Mouse (Mus musculus) brain, adult 10 weeks (tissue): ENCODE data around the gene Snrnp25. TPM values are rescaled to one million over a fixed set of nuclear protein-coding genes. Genes with fewer than 3 reads are reported as not detected.

Source experiments
- polyA plus RNA-seq: library from polyadenylated mRNA; stranded (reverse); fragments of 350-450 nt; fragmentation: Illumina TruSeq; extraction: RNeasy Lipid Tissue Mini Kit (QIAGEN cat#74804); gene quantifications from one replicate; pipeline ENCODE4 v1.2.3, GENCODE M21; 2015; ENCODE audit warnings: low read depth, low replicate concordance

Snrnp25 gene
- 47.0 TPM for polyA plus RNA-seq

DNA sequence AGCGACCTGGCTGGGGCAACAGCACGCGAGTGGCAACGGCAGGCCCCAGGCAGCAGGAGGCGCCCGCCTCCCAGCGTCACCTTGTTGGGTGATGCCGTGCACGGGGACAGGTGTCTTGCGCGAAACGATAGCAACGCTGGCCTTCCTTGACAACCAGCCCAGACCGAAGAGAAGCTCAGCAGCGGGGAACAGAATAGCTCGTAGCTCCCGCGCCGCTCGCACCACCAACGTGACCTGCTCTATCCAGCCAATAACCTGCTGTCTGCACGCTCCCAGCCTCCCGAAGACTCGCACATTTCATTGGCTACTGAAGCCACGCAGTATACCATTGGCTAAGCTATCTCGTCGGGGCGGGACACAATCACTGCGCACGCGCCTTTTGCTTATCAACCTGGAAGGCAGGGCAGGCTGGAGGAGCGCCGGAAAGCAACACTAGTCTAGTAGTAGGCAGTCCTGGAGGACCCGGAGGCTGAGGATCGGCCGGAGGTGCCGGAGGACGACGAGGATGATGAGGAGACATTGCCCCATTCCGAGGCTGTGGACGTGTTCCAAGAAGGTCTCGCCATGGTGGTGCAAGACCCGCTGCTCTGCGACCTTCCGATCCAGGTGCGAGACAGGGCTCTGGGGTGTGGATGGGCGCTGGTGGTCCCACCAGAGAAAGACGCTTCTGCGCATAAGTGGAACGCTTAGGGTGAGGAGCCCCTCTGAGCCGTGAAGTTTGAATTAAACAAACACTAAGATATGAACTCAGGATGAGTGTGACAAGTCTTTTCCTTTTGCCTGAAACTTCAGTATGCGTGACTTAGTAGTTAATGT, at the start of gene Snrnp25:
Gene Snrnp25, plus strand, starts transcription at position 358 of the 816 bp plus-strand sequence.

DNA sequence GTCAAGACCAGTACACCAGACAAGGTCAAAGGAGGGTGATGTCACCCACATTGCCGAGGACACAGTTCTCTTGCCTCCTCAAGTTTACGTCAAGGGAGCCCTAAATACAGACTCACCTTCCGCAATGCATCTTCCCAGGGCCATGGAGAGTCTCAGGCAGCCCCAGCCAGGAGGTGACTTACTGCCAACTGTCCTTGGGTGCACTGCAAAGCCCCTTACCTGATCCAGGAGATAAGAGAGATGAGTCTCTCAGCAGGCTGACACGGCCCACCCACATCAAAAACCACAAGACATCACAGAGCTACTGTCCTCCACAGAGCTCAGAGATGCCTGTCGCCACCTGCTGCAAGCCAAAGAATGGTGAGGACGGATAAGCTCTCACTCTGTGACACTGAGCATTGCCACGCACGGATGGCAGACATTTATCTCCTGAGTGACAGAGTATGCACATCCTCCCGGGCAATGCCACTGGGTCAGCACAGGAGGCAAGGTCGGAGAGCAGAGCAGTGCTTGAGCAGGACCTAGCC, 5.1 kb upstream of the Snrnp25 start, which contains the start of gene Il9r:
Gene Il9r, minus strand, starts transcription at position 205 of the 527 bp plus-strand sequence.

DNA sequence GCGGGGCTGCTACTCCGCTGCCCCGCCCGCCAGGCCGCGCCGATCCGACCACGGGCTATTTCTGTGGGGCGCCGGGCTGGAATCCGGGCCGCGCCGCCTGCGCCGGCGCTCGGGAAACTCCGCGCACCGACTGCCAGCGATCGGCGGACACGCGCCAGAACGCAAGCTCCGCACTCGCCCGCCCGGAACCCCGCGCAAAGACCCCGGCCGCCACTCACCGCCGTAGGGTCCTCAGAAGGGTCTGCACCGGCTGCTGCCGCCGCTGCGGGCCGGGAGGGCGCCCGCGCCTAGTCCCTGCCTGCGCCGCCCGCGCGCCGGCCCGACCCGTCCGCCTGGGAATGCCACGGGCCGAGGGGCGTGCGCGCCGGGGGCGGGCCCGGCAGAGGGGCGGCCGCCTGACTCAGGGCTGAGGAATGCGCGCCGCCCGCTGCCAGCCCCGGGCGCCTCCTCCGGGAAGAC, 16.8 kb downstream of the Snrnp25 start, which contains the start of gene Rhbdf1:
Gene Rhbdf1, minus strand, starts transcription at position 350 of the 459 bp plus-strand sequence.

GRCm38 (mm10) chr11:32226124-32226871, 21.1 kb downstream of the Snrnp25 start, which contains the start of gene Mpg:
Gene Mpg, plus strand, starts transcription at chr11:32226505.

Other genes starting within 250 kb of the Snrnp25 start
- 0.22 TPM for gene 4930524B15Rik, start 239.8 kb upstream of the Snrnp25 start, polyA plus RNA-seq
- gene Nsg2, start 205.0 kb upstream of the Snrnp25 start, polyA plus RNA-seq = 742 TPM
- not detected for gene Il9r, start 5.1 kb upstream of the Snrnp25 start, polyA plus RNA-seq
- gene Rhbdf1, start 16.9 kb downstream of the Snrnp25 start, polyA plus RNA-seq = 8.0 TPM
- 21.7 TPM for gene Mpg, start 21.1 kb downstream of the Snrnp25 start, polyA plus RNA-seq
- gene Nprl3, start 62.3 kb downstream of the Snrnp25 start, polyA plus RNA-seq = 30.2 TPM
- not detected for gene Hba-x, start 71.0 kb downstream of the Snrnp25 start, polyA plus RNA-seq
- gene Hba-a1, start 78.1 kb downstream of the Snrnp25 start, polyA plus RNA-seq = 449 TPM
- gene Hbq1b, start 81.5 kb downstream of the Snrnp25 start, polyA plus RNA-seq = not detected
- gene Hba-a2, start 91.1 kb downstream of the Snrnp25 start, polyA plus RNA-seq = 651 TPM
- gene Hbq1a, start 94.7 kb downstream of the Snrnp25 start, polyA plus RNA-seq = 1.5 TPM
- 7.1 TPM for gene Sh3pxd2b, start 142.4 kb downstream of the Snrnp25 start, polyA plus RNA-seq
- gene Ubtd2, start 250.0 kb downstream of the Snrnp25 start, polyA plus RNA-seq = 39.6 TPM